Mouse (Mus musculus) C2C12 (cell line): Measurements from ENCODE around the gene Dsn1.

Experiments used
- CEBPB ChIP-seq: IDR thresholded peaks from one replicate; pipeline ENCODE4 v1.6.1; 2011; ENCODE audit warnings: low read depth, mild to moderate bottlenecking, control low read depth, moderate library complexity
- CTCF ChIP-seq: IDR thresholded peaks from one replicate; pipeline ENCODE4 v1.5.1; 2011; ENCODE audit not compliant: control insufficient read depth, insufficient read depth, insufficient read length
- MYOD1 ChIP-seq: IDR thresholded peaks from one replicate; pipeline ENCODE4 v1.6.1; 2011; ENCODE audit warnings: low read depth; ENCODE audit not compliant: control insufficient read depth, insufficient read length
- MYOG ChIP-seq: IDR thresholded peaks from one replicate; pipeline ENCODE4 v1.6.1; 2011; ENCODE audit not compliant: control insufficient read depth, insufficient read length; ENCODE audit errors: extremely low read depth
- USF1 ChIP-seq: IDR thresholded peaks from one replicate; pipeline ENCODE4 v1.6.1; 2011; ENCODE audit warnings: low read depth, mild to moderate bottlenecking, control low read depth, moderate library complexity

DNA sequence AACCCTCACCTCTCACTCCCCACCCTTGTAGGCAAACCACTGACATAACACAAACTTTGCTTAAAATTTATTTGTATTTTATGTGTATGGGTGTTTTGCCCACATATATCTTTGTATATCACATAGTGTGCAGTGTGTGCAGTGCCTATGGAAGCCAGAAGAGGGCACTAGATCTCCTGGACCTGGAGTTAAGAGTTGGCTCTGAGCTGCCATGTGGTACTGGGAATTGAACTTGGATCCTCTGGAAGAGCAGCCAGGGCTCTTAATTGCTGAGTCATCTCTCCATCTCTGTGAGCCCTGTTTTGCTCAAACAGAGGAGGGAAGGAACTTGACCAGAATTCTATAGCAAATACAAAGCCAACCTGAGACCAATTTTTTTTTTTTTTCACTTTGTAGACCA, 37.0 kb upstream of the Dsn1 start:
- peak; percentile 20 for TF ChIP-seq CTCF
- no peak for TF ChIP-seq USF1
- TF ChIP-seq MYOD1 = no peak
- TF ChIP-seq CEBPB = no peak
- TF ChIP-seq MYOG = no peak
